Mouse (Mus musculus) urinary bladder, adult 2 months (tissue): Measurements from ENCODE around the gene Gng7. TPM values are rescaled to one million over a fixed set of nuclear protein-coding genes. Genes with fewer than 3 reads are reported as not detected.
"Not testable (repeated sequence)": the region's sequence is repeated elsewhere in the genome, so short reads cannot be mapped to it uniquely, and the experiment has no call there.

Experiments used
- DNase-seq: peaks from one replicate; pipeline ENCODE4 v3.0.0; 2022; ENCODE audit warnings: low spot score
- polyA plus RNA-seq: library from polyadenylated mRNA; depleted of rRNA; stranded (reverse); fragments of >200 nt; gene quantifications from 2 replicates; pipeline ENCODE4 v1.2.3, GENCODE M21; 2012; rRNA removed

Gng7 gene
- 4.2 and 5.4 TPM in 2 replicates for polyA plus RNA-seq

- peak; percentile 66 for DNase-seq
Observed at GRCm38 (mm10) chr10:81014393-81015384, at the start of gene Gng7. Gene Gng7 (minus strand): TSS chr10:81014945.

- DNase-seq: not testable (repeated sequence)
Observed at GRCm38 (mm10) chr10:81064519-81064918, 49.8 kb upstream of the Gng7 start.

DNA sequence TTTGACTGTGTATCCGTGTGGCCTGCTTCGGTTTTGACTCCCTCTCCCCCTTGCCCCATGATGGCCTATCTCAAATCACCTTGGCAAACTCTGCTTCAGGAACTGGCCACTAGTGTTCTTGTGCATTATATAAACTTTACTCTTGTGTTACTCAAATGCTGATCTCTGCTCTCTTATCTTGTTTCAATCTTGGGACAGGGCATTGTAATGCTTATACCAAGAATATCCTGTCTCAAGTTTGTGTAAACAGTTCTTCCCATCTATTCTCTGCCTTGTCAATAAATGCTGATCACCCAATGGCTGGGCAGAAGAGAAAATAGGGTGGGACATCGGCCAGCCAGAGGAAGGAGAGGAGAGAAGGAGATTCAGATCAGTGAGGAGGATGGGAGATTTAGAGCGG lies 48.0 kb upstream of the Gng7 start:
- no peak for DNase-seq

DNA sequence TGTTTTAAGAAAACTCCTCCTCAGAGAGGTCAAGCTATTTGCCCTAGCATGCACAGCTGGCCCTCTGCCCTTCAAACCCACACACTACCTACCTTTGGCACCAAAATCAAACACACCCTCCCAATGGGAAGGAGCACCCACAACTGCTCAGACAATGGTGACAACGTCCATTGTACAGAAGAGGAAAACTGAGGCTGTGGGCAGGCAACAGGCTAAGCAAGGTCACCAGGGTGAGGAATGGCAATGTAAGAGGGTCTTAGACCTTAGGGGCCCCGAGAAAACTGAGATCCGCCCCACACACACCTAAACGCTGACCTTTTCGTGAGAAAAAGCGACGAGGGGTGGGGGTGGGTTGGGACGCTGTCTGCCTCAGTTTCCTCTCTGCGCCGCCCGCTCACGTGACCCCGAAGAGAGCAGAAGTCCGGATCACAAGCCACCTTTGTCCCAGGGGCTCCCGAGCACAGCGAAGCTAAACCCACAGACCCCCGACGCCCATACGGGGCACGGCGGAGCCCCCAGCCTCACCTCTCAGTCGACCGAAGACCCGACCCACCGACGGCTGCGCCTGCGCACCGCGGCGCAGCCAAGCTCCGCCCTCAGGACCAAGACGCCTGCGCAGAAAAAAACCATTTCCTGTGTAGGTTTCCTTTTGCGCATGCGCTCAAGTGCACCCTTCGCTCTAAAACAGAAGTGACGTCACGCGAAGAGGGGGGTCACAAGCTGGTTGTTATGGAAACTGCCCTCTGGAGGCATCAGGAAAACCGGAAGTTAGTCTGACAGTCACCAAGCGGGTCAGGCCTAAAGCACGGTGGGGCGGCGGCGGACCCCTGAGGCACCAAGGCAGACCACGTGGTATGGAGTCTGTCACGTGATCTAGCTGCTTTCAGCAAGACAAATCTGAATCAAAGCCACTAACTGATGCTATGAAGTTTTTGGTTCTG lies 45.1 kb upstream of the Gng7 start, which contains the start of gene Sgta:
Gene Sgta, minus strand, starts transcription at position 579 of the 941 bp plus-strand sequence.
- peak; percentile 80 for DNase-seq

- DNase-seq: no peak
Observed at GRCm38 (mm10) chr10:81058896-81059295, 44.2 kb upstream of the Gng7 start.

DNA sequence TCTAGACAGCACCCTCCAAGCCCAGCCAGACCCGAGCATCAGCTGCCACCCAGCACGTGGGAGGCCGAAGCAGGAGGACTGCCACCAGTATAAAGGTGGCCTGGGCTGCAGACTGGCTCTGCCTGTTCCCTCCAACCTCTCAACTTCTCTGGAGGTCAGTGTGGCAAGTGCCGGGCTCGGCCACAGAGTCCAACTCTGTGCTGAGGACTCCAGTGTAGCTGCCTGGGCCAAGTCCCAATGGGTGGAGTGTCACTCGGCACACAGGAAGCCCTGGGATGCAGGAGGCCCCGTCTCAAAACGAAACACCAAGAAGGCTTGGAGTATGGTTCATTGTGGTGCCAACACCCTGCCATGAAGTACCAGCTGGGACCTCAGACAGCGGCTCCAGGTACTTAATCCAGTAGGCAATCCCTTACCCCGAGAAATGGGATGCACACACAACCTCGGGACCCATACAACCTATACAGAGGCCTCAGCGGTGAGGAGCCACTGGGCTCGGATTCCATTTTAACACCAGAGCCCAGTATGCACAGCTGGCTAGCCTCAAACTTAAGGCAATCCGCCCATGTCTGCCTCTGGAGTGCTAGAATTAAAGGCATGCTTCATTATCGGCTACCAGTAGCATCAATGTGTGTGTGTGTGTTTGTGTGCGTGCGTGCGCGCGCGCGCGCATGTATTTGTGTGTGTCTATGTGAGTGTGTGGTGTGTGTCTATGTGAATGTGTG lies 42.8 kb upstream of the Gng7 start:
- DNase-seq: no peak

DNA sequence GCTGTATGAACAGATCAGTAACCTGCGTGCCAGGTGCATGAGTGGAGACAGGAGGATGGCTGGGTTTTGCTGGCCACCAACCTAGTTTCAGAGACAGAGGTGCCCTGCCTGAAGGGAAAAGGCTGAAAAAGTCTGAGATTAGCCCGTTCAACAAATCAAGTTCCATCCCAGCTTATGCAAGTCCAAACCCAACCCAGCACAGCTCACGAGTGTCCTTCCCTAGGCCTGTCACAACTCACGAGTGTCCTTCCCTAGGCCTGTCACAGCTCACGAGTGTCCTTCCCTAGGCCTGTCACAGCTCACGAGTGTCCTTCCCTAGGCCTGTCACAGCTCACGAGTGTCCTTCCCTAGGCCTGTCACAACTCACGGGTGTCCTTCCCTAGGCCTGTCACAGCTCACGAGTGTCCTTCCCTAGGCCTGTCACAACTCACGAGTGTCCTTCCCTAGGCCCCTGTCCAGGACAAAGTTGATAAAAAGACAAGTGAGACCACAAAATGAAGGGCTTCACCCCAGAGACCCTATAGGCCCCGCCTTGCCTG lies 41.1 kb upstream of the Gng7 start:
- DNase-seq: not testable (repeated sequence)

DNA sequence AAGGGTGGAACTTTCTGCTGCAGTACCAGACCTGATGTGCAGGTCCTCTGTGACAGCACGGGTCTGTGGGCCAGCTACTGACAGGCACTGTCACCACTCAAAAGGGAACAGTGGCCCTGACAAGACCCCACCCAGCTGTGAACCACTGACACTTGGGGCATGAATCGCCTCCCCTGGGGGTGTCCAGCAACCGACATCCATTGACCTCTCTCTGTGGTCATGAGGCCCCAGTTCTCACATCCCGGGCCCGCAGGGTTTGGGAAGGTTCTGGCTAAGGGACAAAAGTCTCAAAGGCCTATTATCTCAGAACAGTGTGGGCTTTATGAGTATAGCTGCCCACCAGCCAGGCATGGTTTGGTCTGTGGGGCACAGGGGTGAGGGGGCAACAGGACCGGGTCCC lies 40.4 kb upstream of the Gng7 start:
- DNase-seq: no peak

GRCm38 (mm10) chr10:81052577-81052976 lies 37.8 kb upstream of the Gng7 start:
- no peak for DNase-seq

GRCm38 (mm10) chr10:81051133-81051532 lies 36.4 kb upstream of the Gng7 start:
- no peak for DNase-seq

- DNase-seq: no peak
Observed at GRCm38 (mm10) chr10:81050645-81051044, 35.9 kb upstream of the Gng7 start.

DNA sequence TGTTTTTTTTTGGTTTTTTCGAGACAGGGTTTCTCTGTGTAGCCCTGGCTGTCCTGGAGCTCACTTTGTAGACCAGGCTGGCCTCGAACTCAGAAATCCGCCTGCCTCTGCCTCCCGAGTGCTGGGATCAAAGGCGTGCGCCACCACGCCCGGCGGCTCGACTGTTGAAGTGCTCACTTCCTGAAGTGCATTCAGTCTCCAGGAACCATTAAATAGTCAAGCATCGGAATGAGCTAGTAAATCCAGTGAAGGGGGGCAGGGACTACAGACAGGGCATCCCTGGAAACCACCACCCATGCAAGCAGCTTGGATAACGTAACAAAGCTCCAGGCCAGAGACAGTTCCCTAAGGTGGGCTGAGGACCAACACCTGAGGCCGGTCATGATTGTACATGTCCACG lies 30.5 kb upstream of the Gng7 start:
- not testable (repeated sequence) for DNase-seq

DNA sequence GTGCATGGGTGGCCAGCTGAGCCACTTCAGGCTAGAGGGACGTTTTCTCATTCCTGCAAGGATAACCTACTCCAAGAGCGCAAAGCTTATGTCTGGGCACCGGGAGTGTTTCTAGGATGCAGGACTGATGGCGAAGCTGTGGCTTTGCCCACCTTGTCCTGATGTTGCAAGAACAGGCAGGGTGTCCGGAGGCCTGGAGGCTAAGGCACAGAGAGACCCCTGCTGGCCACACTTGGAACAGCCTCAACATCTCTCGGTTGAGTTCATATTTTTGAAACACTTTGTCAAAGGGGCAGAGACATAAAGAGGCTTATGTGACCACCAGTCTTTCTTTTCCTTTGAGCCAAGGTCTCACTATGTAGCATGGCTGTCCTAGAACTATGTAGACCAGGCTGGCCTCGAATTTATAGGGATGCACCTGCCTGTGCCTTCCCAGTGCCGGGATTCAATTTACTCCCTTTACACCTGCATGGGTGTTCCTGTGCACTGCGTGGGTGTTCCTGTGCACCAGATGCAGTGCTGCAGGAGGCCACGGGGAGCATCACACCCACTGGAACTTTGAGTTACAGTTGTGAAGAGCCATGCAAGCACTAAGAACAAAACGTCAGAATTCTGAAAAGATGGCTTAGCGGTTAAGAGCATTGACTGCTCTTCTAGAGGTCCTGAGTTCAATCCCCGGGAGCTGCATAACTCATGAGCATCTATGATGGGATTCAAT lies 26.9 kb upstream of the Gng7 start:
- no peak for DNase-seq

- peak; percentile 99 for DNase-seq
Observed at GRCm38 (mm10) chr10:81036988-81037580, 22.3 kb upstream of the Gng7 start, which contains the start of gene Slc39a3. Gene Slc39a3 (minus strand): TSS chr10:81037426.

GRCm38 (mm10) chr10:81036251-81036650 lies 21.5 kb upstream of the Gng7 start:
- DNase-seq: no peak

DNA sequence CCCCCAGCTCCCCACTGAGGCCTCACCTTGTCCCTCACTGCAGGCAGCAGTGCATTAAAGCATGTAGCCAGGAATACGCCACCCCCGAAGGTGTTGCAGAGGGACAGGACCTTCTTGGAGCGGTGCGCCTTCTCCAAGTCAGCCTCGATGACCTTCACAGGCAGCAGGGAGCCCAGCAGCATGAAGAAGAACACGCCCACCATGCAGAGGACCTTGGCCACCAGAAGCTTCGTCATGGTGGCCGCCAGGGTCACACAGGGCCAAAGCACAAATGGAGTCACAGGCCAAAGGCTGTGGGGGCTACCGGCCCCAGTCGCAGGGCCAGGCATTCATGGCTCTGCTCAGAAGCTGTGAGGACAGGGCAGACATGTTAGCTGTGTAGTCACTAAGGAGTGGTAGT lies 18.8 kb upstream of the Gng7 start:
- no peak for DNase-seq

DNA sequence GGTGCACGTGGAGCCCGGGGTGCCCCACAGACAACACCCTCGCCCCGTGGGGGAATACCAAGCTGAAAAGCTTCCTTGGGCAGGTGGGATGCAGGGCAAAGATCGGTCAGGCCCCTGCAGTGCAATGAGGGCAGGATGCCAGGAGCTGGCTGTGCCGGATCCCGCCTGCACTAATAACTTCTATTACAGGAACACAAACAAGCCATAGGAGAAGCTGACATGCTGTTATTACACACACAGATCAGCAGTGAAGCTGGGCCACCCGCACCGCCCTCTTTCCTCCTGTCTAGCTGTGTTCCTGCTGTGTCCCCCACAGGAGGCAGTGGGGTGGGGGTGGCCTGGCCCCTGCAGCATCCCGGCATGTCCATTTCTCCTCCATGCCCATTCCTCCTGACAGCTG lies 14.3 kb upstream of the Gng7 start:
- no peak for DNase-seq

- no peak for DNase-seq
Observed at GRCm38 (mm10) chr10:81028219-81028618, 13.5 kb upstream of the Gng7 start.

DNA sequence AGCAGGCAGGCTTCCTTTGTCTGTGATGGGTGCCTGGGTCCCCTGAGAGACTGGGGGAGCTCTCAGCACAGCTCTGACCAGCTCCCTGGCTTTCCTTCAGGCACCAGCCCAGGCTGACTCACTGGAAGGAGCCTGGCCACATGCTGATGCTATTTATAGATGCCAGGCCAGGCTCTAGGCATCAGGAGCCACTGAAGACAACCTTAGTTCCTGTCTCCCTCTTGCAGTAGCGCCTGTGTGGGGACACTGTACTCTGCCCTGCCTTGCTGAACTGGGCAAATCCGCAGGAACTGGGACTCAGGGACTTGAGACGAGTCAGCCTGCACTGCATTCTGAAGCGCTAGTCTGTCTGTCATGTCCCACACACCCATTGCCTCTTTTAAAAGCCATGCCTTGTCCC lies 12.6 kb upstream of the Gng7 start:
- no peak for DNase-seq

- DNase-seq: no peak
Observed at GRCm38 (mm10) chr10:81026857-81027256, 12.1 kb upstream of the Gng7 start.
